Mouse (Mus musculus) erythroblast, embryonic 14.5 days (primary cell): ENCODE measurements around the gene Mrpl42.

ENCODE experiments used
- GATA1 ChIP-seq: IDR thresholded peaks from 2 replicates; pipeline ENCODE4 v1.6.1; 2012; ENCODE audit warnings: low read length, inconsistent platforms, mixed read lengths
- TAL1 ChIP-seq: IDR thresholded peaks from 3 replicates; pipeline ENCODE4 v1.6.1; 2012; ENCODE audit warnings: low read length, inconsistent platforms, mixed read lengths

- TF ChIP-seq GATA1, result no peak
- TF ChIP-seq TAL1, result no peak
Measured at GRCm38 (mm10) chr10:95489653-95490052, 12.1 kb downstream of the Mrpl42 start.
